Mouse (Mus musculus): ENCODE measurements at regions not wholly inside any gene's neighbourhood (a gene's known extent, or its start where the extent isn't known, plus 50 kb on each side); places are given as distances from the start of the nearest gene placed in this dataset.

DNA sequence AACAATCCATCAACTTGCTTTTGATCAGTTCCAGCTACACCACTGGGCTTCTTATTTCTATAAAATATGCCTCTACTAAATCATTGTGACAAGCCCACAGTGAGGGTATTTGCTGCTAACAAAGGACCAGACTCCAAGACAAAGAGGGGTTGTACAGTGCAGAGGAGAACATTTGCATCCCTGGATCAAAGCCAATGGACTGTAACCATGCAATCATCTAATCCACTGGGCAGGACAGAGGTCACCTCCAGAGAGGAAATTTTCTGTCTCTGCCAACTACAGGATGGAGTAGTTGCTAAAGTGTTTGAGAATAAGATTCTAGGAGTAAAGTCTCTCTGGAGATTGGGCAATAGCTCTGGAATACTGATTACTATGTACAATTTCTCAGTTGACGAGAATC lies 272.9 kb downstream of the Cox7c start:
- TF ChIP-seq GATA1 (IDR thresholded peaks at IDR 0.05; ENCODE audit: borderline replicate concordance, low read length) (no peak), FLI1 (IDR thresholded peaks at IDR 0.05; ENCODE audit: low read length) (no peak)

Measured in megakaryocyte, embryonic 14.5 days (primary cell).